Mouse (Mus musculus): ENCODE results near the gene Gm11042.

Gene Gm11042

GRCm38 (mm10) chr12:74316344-74316973, at the start of gene Gm11042:
Gm11042 (minus strand) TSS chr12:74316394.
- no peak for DNase-seq (ENCODE audit: extremely low read depth, low read depth)

DNA sequence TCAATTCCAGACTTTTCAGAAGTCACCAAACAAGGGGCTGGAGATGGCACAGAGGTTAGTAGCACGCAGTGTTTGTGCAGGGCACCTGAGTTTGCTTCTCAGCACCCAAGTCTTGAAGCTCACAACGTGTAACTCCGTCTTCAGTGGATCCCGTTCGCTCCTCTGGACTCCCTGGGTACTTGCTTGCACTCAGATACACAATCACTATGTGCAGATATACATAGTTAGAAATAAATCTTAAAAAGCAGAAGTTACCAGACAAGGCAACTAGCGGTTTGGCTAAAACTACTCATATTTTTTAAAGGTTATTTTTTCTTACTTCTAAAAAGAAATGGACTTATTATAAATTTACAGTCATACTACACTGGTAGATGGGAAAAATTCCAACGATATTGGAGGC, 48.3 kb upstream of the Gm11042 start:
- no peak for DNase-seq (ENCODE audit: extremely low read depth, low read depth)

GRCm38 (mm10) chr12:74363076-74363475, 46.9 kb upstream of the Gm11042 start:
- no peak for DNase-seq (ENCODE audit: extremely low read depth, low read depth)

GRCm38 (mm10) chr12:74362453-74362852, 46.3 kb upstream of the Gm11042 start:
- no peak for DNase-seq (ENCODE audit: extremely low read depth, low read depth)

- DNase-seq (ENCODE audit: extremely low read depth, low read depth), result no peak
Observed at GRCm38 (mm10) chr12:74359791-74360190, 43.6 kb upstream of the Gm11042 start.

DNA sequence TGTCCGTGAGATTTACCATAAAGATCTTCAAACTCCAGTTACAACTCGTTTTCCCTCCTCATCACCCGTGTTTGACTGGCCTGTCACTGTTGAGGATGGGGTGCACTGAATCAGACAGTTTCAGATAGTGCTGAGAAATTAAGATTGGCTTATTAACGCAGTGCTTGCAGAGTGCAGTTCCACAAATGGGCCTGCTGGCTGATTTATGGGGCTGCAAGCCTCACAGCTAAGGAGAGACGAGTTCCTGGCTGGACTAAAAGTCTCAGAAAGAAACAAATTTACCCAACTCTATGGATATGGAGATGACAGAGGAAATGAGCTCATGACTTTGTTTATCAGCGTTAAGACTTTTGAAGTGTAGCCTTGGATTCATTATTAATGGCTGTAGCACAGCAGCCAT, 41.6 kb upstream of the Gm11042 start:
- DNase-seq (ENCODE audit: extremely low read depth, low read depth), result no peak

GRCm38 (mm10) chr12:74342720-74343119, 26.5 kb upstream of the Gm11042 start:
- no peak for DNase-seq (ENCODE audit: extremely low read depth, low read depth)

GRCm38 (mm10) chr12:74340070-74340469, 23.9 kb upstream of the Gm11042 start:
- DNase-seq (ENCODE audit: extremely low read depth, low read depth), result no peak

- DNase-seq (ENCODE audit: extremely low read depth, low read depth), result no peak
Observed at GRCm38 (mm10) chr12:74333706-74334105, 17.5 kb upstream of the Gm11042 start.

GRCm38 (mm10) chr12:74333016-74333415, 16.8 kb upstream of the Gm11042 start:
- DNase-seq (ENCODE audit: extremely low read depth, low read depth), result peak; percentile 36

DNA sequence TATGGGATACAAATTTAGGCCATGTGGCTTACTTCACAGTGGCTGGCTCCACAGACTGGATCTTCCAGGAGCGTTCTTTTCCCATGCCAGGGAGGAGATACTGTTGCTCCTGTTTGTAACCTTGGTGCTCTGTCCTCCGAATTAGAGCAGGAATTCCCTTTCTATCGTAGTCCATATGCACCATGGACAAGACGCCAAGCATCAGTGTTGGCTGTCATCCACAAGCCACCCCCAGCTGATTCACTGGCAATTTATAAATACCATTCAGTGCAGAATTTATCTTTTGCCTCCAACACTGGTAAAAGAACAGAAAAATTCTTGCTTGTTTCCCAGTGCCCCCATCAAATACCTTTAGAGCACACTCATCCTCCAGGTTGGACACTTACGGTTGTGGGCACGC, 13.6 kb upstream of the Gm11042 start:
- no peak for DNase-seq (ENCODE audit: extremely low read depth, low read depth)

DNA sequence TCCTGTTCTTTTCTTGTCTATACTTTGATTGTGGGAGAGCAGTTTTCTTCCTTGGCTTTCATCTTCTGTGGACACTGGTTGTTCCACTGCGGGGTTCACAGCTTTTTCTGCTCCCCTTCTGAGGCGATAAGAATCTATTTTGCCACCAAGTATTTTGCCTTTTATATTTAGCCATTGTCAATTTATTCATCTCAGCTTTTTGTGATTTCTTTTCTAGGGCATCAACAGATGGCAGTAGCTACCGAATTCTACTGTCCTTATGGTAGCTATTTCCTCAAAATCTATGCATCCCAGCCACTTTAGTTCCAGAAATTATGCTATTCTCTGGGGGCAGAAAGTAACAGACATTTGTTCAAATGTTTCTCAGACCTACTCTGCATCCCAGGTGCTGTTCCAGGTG, 10.4 kb upstream of the Gm11042 start:
- no peak for DNase-seq (ENCODE audit: extremely low read depth, low read depth)

- no peak for DNase-seq (ENCODE audit: extremely low read depth, low read depth)
Observed at GRCm38 (mm10) chr12:74321981-74322380, 5.8 kb upstream of the Gm11042 start.

DNA sequence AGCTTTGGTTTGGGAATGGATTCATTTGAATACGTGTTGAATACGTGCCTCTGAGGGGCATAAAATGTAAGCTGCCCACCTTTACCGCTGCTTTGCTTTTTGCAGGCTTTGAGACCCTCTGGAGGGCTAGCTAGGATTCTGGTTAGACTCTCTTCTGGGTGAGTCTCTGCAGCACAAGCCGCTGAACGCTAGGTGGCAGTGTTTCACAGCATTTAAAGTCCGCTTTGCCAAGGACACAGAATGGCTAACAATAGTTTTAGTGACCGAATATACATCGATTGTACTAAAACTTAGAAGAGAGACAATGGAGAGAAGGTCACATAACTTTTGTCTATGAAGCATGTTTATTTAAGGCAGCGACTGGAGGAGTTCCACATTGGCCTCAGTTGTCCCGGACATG, 4.1 kb upstream of the Gm11042 start:
- peak; percentile 33 for DNase-seq (ENCODE audit: extremely low read depth, low read depth)

DNA sequence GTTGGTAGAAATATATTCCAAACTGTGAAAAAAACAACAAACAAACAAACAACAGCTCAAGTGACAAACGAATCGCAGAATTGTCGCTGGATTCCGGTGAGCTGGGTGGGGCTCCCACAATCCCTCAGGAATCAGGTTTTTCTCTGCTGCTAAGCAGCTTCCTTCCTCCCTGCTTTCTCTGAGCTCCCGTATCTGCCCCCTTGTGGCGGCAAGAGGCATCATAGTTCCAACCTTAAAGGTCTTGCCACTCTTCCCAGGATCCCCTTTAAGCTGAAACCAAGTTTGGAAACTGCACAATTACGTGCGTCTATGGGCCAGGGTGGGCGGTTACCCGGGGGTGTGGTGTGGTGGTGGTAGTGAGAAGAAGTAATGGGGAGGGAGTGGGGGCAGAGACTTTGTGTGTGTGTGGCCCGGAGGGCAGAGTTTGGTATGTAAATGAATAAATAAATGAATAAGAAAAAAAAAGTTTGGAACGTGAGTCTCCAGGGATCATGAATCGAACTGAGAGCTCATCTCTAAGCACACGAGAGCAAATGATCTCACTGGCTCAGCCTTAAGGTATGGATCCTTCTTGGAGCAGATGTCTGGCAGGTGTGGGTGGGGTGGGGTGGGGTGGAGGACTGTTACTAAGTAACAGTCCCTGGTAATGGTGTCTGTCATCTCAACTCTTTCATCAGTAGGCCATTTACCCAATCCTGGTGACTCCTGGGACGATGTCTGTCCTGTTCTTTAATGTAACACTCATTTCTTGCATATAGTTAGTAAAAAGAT, 980 bp upstream of the Gm11042 start:
- peak; percentile 61 for DNase-seq (ENCODE audit: extremely low read depth, low read depth)

DNA sequence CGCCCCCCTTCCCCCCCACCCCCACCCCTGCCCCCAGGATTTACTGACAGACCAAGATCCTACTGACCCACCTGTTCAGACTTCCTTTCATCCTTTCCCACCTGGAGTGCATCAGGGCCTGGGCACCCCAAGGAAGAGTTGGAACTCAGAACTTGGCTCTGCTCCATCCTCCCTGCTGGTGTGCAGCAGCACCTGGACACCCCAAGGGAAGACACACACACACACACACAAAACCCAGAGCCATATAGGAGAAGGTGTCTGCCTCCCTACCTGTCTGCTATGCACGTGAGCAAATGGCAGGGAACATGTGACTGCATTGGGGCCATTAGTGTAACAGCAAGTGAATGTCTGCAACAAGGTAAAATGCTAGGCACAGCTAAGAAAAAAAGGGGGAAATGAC, 973 bp downstream of the Gm11042 start:
- no peak for DNase-seq (ENCODE audit: extremely low read depth, low read depth)

DNA sequence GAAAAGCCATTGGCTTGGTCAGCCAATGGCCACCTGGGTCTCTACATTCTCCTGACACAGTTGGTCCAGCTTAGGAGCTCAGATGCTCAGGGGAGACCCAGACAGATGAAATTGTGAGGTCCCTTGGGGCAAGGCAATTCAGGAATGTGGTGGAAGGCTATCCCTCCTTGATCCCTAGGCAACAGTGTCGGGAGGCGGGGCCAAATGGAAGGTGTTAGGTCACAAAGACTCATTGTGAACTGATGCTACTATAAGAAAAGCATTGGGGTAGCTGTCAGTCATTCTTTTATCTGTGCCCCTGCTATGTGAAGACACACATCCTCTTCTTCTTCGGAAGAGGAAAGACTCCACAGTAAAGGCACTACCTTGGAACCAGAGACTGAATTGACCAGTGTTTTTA, 3.6 kb downstream of the Gm11042 start:
- no peak for DNase-seq (ENCODE audit: extremely low read depth, low read depth)

DNA sequence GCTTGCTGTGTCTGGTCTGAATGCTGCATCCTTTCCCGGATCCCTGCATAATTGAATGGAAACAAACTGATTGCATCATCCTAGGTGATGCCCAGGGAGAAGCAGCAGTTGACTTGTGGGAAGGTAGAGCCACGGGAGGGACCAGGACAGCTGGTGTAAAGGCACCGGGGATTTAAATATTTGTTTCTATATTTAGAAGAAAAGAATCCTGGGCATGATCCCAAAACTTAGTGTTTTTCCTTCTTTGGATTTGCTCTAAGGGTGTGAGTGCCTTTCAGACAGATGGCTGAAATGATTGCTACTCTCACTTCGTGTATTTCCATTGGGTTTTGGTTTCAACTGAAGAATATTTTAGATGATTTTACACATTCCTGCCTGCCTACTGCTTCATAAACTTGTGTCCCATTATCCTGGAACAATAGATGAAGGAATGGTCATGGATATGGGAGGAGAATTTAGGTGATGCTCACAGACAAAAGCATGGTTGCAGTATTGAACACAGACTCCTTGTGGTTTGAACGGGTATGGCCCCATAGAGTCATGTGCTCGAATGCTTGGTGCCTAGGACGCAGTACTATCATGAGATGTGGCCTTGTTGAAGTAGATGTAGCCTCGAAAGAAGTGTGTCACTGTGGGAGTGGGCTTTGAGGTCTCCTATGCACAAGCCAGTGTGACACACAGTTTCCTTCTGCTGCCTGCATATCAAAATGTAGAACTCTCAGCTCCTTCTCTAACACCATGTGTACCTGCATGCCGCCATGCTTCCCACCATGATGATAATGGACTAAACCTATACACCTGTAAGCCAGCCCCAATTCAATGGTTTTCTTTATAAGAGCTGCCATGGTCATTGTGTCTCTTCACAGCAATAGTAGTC, 12.5 kb downstream of the Gm11042 start:
- no peak for DNase-seq (ENCODE audit: extremely low read depth, low read depth)

DNA sequence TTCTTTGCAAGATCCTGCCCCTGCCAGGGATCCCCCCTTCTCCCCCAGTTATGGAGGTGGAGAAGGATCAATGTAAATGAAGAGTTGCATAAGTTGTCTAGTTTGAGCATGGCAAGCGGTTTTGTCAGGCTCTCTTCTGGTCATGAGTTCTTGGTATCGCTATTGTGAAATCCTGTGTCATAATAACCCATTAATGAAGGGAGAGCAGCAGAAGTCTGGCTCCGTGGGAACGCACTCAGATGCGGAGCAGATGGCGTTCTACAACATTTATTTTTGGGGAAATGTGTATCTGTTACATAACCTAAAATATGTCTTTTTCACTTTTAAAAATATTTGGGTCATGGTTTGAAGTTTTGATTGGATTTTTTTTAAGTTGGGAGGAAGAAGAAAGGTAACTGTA, 14.6 kb downstream of the Gm11042 start:
- no peak for DNase-seq (ENCODE audit: extremely low read depth, low read depth)

DNA sequence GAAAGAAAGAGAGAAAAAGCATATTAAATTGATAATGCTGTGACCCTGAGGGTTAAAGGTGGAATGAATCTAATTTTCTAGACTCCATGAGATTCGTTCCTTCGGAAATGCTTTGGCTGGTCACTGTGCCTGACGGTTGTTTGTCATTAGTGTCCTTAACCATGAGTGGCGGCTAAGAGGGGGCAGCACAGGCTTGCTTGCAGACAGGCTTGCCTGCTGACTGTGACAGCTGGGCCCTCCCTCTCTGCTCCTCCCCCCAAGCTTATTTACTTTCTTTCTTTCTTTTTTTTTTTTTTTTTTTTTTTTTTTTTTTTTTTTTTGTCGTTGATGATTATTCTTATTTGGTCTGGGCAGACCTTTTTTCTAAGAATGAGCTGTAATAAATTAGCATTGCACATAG, 19.8 kb downstream of the Gm11042 start:
- no peak for DNase-seq (ENCODE audit: extremely low read depth, low read depth)

DNA sequence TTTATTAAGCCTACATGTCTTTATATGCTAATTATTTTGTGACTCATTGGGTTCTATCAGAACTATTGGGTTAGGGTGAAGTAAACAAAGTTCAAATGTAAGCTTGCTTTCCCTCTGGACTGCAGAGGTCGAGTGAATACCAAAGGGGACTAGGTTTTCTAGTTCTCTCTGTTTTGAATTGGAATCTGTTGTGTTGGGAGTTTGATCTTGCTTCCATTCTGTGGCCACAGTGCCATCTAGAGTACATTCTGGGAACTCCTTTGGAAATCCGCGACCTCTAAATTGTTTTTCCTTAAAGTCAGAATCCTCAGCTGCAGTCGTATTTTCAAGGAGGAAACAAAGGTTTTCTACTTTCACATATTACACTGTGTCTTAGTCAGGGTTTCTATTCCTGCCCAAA, 22.6 kb downstream of the Gm11042 start:
- DNase-seq (ENCODE audit: extremely low read depth, low read depth), result peak; percentile 13

DNA sequence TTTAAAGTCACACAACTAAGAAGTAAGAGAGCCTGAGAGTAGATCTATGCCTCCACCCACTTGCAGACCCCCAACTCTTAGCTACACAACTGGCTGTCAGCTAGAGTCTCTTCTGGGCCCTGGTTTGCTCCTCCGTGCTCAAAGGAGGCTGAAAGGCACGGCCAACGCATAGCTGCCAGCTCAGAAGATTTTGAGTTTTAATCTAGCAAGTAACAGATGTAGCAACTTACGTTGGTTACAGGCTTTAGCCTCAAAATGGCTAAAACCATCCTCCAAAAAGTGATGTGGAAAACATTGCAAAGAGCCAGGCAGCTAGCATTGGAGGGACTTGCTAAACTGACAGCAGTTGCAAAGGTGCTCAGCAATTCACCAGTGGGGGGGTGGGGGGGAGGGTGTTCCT, 25.2 kb downstream of the Gm11042 start:
- no peak for DNase-seq (ENCODE audit: extremely low read depth, low read depth)
